19 mouse cellular contexts compared by ENCODE assay signal in genomic region chr1:84093291-84093690, GRCm38 (mm10).
"Had no signal": no experiment of that assay in that cellular context is flagged by ENCODE, and none has a peak within 500 bp of the region (broad histone marks: within the 10 kb centered on the region; RNA-seq: fewer than 3 reads in every experiment).

No protein-coding gene starts in this region.

- H3K36me3 ChIP-seq: limb, embryonic 15.5 days; lung, embryonic 15.5 days; stomach, embryonic 15.5 days had no signal

- H3K4me2 ChIP-seq: limb, embryonic 15.5 days; liver, embryonic 11.5 days; lung, embryonic 15.5 days; midbrain, embryonic 11.5 days; stomach, embryonic 15.5 days had no signal

- ATAC-seq: intestine, postnatal 0 days; liver, postnatal 0 days had no signal

- H3K9me3 ChIP-seq: limb, embryonic 15.5 days; lung, embryonic 15.5 days; stomach, embryonic 15.5 days had no signal

- H3K4me3 ChIP-seq: layer of hippocampus, adult 2 months; limb, embryonic 15.5 days; lung, embryonic 15.5 days; megakaryocyte, embryonic 14.5 days; stomach, embryonic 15.5 days had no signal

- H3K27me3 ChIP-seq: limb, embryonic 15.5 days; lung, embryonic 15.5 days; megakaryocyte, embryonic 14.5 days; stomach, embryonic 15.5 days had no signal

- H3K9ac ChIP-seq: limb, embryonic 15.5 days; liver, embryonic 14.5 days; liver, postnatal 0 days; lung, embryonic 15.5 days; stomach, embryonic 15.5 days had no signal

- DNase-seq: kidney, adult 2 months; kidney, postnatal 25 days; layer of hippocampus, adult 9-11 months; liver, postnatal 0 days; lung, postnatal 10 days; lung, postnatal 36 days; right cerebral cortex, postnatal 25 days; spleen, adult 18-20 months; thymus, postnatal 25 days had no signal

- H3K4me1 ChIP-seq: lung, embryonic 15.5 days; megakaryocyte, embryonic 14.5 days; stomach, embryonic 15.5 days had no signal

- H3K27ac ChIP-seq: kidney, postnatal 0 days; layer of hippocampus, adult 2 months; limb, embryonic 15.5 days; liver, embryonic 14.5 days; lung, embryonic 15.5 days; stomach, embryonic 15.5 days had no signal
